10 mouse cellular contexts compared by ENCODE assay signal in genomic region chr2:135744711-135745110, GRCm38 (mm10).
DNase-seq lines count a peak whose midpoint lies in the region; ATAC-seq and TF ChIP-seq lines count a peak whose summit lies in the region.
"Had no signal": no experiment of that assay in that cellular context is flagged by ENCODE, and none has a peak within 500 bp of the region (broad histone marks: within the 10 kb centered on the region; RNA-seq: fewer than 3 reads in every experiment).

No protein-coding gene starts in this region.

- H3K9me3 ChIP-seq in lung, embryonic 16.5 days (ENCODE audit: control insufficient read depth, low read length): no peaks in the 10 kb centered on the region
- H3K9me3 ChIP-seq: limb, embryonic 12.5 days had no signal

- no peak overlapping the region for H3K4me3 ChIP-seq in kidney, adult 2 months (ENCODE audit: insufficient read depth, low read depth, low read length)
- no peak overlapping the region for H3K4me3 ChIP-seq in lung, embryonic 16.5 days (ENCODE audit: low read length)
- H3K4me3 ChIP-seq: limb, embryonic 12.5 days had no signal

- peak overlapping the region; percentile 41 for H3K4me2 ChIP-seq in lung, embryonic 16.5 days (ENCODE audit: low read depth, low read length)
- H3K4me2 ChIP-seq: limb, embryonic 12.5 days had no signal

- H3K36me3 ChIP-seq in kidney, adult 2 months (ENCODE audit: control insufficient read depth, insufficient read depth, low read length): no peaks in the 10 kb centered on the region
- H3K36me3 ChIP-seq in lung, embryonic 16.5 days (ENCODE audit: control insufficient read depth, insufficient read depth, low read length): no peaks in the 10 kb centered on the region
- H3K36me3 ChIP-seq: limb, embryonic 12.5 days had no signal

- DNase-seq in cerebellum, adult 8-10 months: peak; percentile 47
- DNase-seq in cerebellum, adult 11-12 months: no peak
- DNase-seq in kidney, adult 2 months: peak; percentile 21
- DNase-seq in kidney, postnatal 14 days: no peak
- DNase-seq in cerebellum, adult 9-10 months: peak; percentile 61
- DNase-seq in layer of hippocampus, postnatal 25 days (ENCODE audit: extremely low spot score in 1 of 2, low spot score in 1 of 2): no peak
- DNase-seq in thymus, postnatal 10 days (ENCODE audit: low spot score in 2 of 2): no peak

- TF ChIP-seq POLR2A in kidney, adult 2 months (IDR thresholded peaks at IDR 0.05; ENCODE audit: low read depth, low read length): no peak

- H3K4me1 ChIP-seq in kidney, adult 2 months (ENCODE audit: control insufficient read depth, insufficient read depth, low read length): peaks cover 5% of the 10 kb centered on the region; the same call in 1 of the 2 replicates
- H3K4me1 ChIP-seq in lung, embryonic 16.5 days (replicated peaks; ENCODE audit: control insufficient read depth, insufficient read depth, low read length): peaks cover 14% of the 10 kb centered on the region

- H3K27ac ChIP-seq in kidney, adult 2 months (ENCODE audit: insufficient read depth, low read depth, low read length): no peak overlapping the region
- H3K27ac ChIP-seq in lung, embryonic 16.5 days (ENCODE audit: low read length): no peak overlapping the region
- H3K27ac ChIP-seq: kidney, postnatal 0 days; limb, embryonic 12.5 days had no signal

- 61% methylated on average over 8 of the region's 8 CpGs for WGBS in kidney, adult 2 months
- 52% methylated on average over 8 of the region's 8 CpGs for WGBS in lung, embryonic 16.5 days

- ATAC-seq in lung, embryonic 16.5 days (ENCODE audit: low read depth): peak; percentile 31

- H3K9ac ChIP-seq in lung, embryonic 16.5 days (ENCODE audit: low read length): no peak overlapping the region
- H3K9ac ChIP-seq: limb, embryonic 12.5 days had no signal

- no peaks in the 10 kb centered on the region for H3K27me3 ChIP-seq in kidney, adult 2 months (replicated peaks; ENCODE audit: control insufficient read depth, insufficient read depth, low read length)
- H3K27me3 ChIP-seq in lung, embryonic 16.5 days (ENCODE audit: control insufficient read depth, insufficient read depth, low read depth, low read length): no peaks in the 10 kb centered on the region
- H3K27me3 ChIP-seq: limb, embryonic 12.5 days had no signal

- TF ChIP-seq CTCF in kidney, adult 2 months (conservative IDR thresholded peaks at IDR 0.05; ENCODE audit: insufficient read depth, insufficient read length, low read depth, low read length): no peak

Comparison
In these comparisons a context has a peak if more than half of its experiments do, and no peak if none do; other contexts are left out.
1. DNase-seq: peak in cerebellum, adult 8-10 months (single experiment), kidney, adult 2 months (single experiment) and cerebellum, adult 9-10 months (single experiment); none in cerebellum, adult 11-12 months (single experiment), kidney, postnatal 14 days (single experiment), layer of hippocampus, postnatal 25 days (0 of 2) and thymus, postnatal 10 days (0 of 2).